In the genomic region with DNA sequence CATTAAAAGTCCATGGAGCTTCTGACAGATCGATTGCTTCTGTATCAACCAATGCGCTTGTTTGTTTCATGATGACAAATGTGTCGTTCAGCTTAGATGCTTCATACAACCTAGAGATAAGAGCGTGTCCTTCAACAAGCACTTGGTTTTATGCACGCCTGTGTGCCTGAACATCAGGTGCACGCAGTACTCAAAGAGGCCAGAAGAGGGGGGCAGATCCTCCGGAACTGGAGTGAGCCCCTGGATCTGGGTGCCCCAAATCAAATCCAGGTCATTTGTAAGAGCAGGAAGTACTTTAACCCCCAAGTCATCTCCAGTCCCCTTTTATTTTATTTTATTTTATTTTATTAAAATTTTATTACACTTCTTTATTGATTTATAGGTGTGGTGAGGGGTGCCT, we compare ENCODE assay signal across 8 mouse cellular contexts.
DNase-seq lines count a peak whose midpoint lies in the region; TF ChIP-seq lines count a peak whose summit lies in the region.

No protein-coding gene starts in this region.

- H3K36me3 ChIP-seq in MEL (ENCODE audit: control insufficient read depth in 1 of 2, insufficient read depth in 2 of 2, low read length in 2 of 2) = no peaks in the 10 kb centered on the region
- H3K36me3 ChIP-seq in liver, adult 2 months (ENCODE audit: control insufficient read depth, insufficient read depth, low read length) = no peaks in the 10 kb centered on the region

- no peaks in the 10 kb centered on the region for H3K27me3 ChIP-seq in MEL (ENCODE audit: control insufficient read depth in 1 of 2, insufficient read depth in 2 of 2, low read length in 2 of 2)
- no peaks in the 10 kb centered on the region for H3K27me3 ChIP-seq in liver, adult 2 months (ENCODE audit: control insufficient read depth, insufficient read depth, low read length)

- H3K9me3 ChIP-seq in MEL (replicated peaks; ENCODE audit: insufficient read depth, low read length) = no peaks in the 10 kb centered on the region

- no peak for TF ChIP-seq EP300 in MEL (IDR thresholded peaks at IDR 0.05; ENCODE audit: low read depth in 1 of 2, low read length in 2 of 2)

- no peak overlapping the region for H3K9ac ChIP-seq in MEL (ENCODE audit: control insufficient read depth, low read depth, low read length, poor library complexity, severe bottlenecking)
- H3K9ac ChIP-seq in liver, adult 2 months (ENCODE audit: low read depth, low read length) = no peak overlapping the region

- no peak overlapping the region for H3K27ac ChIP-seq in MEL (ENCODE audit: control insufficient read depth, low read depth, low read length)
- no peak overlapping the region for H3K27ac ChIP-seq in liver, adult 2 months (replicated peaks; ENCODE audit: insufficient read depth, low read depth, low read length)

- 66% methylated on average over 7 of the region's 7 CpGs for WGBS in liver, adult 2 months

- intact Hi-C loops in left cerebral cortex, postnatal 4 days (cut with DNase I) = no loop called here
- intact Hi-C loops in left cerebral cortex, postnatal 36 days (cut with DNase I) = no loop called here

- H3K4me3 ChIP-seq in MEL (ENCODE audit: control insufficient read depth in 1 of 2, insufficient read depth in 1 of 2, low read depth in 2 of 2, low read length in 2 of 2) = no peak overlapping the region
- no peak overlapping the region for H3K4me3 ChIP-seq in liver, adult 2 months (ENCODE audit: insufficient read depth, low read depth, low read length)

- peak; percentile 30 to 62 for DNase-seq in cerebellum, postnatal 14 days
- DNase-seq in cerebellum, adult 8-10 months = no peak
- DNase-seq in left cerebral cortex, postnatal 4 days = peak; percentile 30
- DNase-seq in left cerebral cortex, postnatal 36 days (ENCODE audit: low spot score in 2 of 2) = no peak
- DNase-seq in MEL (ENCODE audit: low read depth, low spot score) = peak; percentile 11
- DNase-seq in liver, adult 2 months (ENCODE audit: extremely low read depth, low read depth, low spot score) = no peak
- DNase-seq in natural killer cell, adult 2 months (ENCODE audit: low spot score in 2 of 2) = no peak
- no peak for DNase-seq in urinary bladder, postnatal 36 days (ENCODE audit: low spot score in 2 of 2)

- no peaks in the 10 kb centered on the region for H3K4me1 ChIP-seq in MEL (ENCODE audit: control insufficient read depth in 1 of 2, insufficient read depth in 2 of 2, low read length in 2 of 2)
- H3K4me1 ChIP-seq in liver, adult 2 months (ENCODE audit: control insufficient read depth, insufficient read depth, low read length) = no peaks in the 10 kb centered on the region

- TF ChIP-seq CTCF in MEL (IDR thresholded peaks at IDR 0.05 in 2 of 3, conservative IDR thresholded peaks at IDR 0.05 in 1 of 3; ENCODE audit: control insufficient read depth in 1 of 3, insufficient read depth in 1 of 3, low read depth in 2 of 3, low read length in 3 of 3, poor library complexity in 1 of 3, severe bottlenecking in 1 of 3) = peak; percentile 20 to 27 (median 26); a peak in 5 of 6 replicates
- peak; percentile 41; the same call in 1 of the 2 replicates for TF ChIP-seq CTCF in liver, adult 2 months (IDR thresholded peaks at IDR 0.05; ENCODE audit: low read depth, low read length)

- no peak for TF ChIP-seq POLR2A in MEL (IDR thresholded peaks at IDR 0.05; ENCODE audit: control insufficient read depth in 1 of 2, insufficient read depth in 1 of 2, low read depth in 1 of 2, low read length in 2 of 2, poor library complexity in 1 of 2)
- TF ChIP-seq POLR2A in liver, adult 2 months (IDR thresholded peaks at IDR 0.05; ENCODE audit: extremely low read depth, insufficient read depth, low read length) = no peak

- H3K79me2 ChIP-seq in MEL (ENCODE audit: control insufficient read depth, insufficient read depth, low read length, poor library complexity) = no peaks in the 10 kb centered on the region
- no peaks in the 10 kb centered on the region for H3K79me2 ChIP-seq in liver, adult 2 months (ENCODE audit: control insufficient read depth, insufficient read depth, low read length)

- peak; percentile 27 for TF ChIP-seq RAD21 in MEL (IDR thresholded peaks at IDR 0.05; ENCODE audit: low read depth, low read length)

TF ChIP-seq in MEL, 35 proteins besides CTCF, POLR2A, EP300 and RAD21:
- TF ChIP-seq SMC3 (IDR thresholded peaks at IDR 0.05; ENCODE audit: low read depth, low read length) = peak; percentile 31
- TF ChIP-seq TAL1 (IDR thresholded peaks at IDR 0.05; ENCODE audit: low read length) = no peak
- TF ChIP-seq BHLHE40 (IDR thresholded peaks at IDR 0.05; ENCODE audit: borderline replicate concordance, low read depth, low read length) = no peak

Comparison
In these comparisons a context has a peak if more than half of its experiments do, and no peak if none do; other contexts are left out.
1. DNase-seq: peak in cerebellum, postnatal 14 days (2 of 2), left cerebral cortex, postnatal 4 days (single experiment) and MEL (single experiment); none in cerebellum, adult 8-10 months (single experiment), left cerebral cortex, postnatal 36 days (0 of 2), liver, adult 2 months (single experiment), natural killer cell, adult 2 months (0 of 2) and urinary bladder, postnatal 36 days (0 of 2).